Mouse (Mus musculus) MEL (cell line): Measurements from ENCODE around the gene Cuta. TPM values are rescaled to one million over a fixed set of nuclear protein-coding genes. Genes with fewer than 3 reads are reported as not detected.

Experiments
- DNase-seq: peaks from one replicate; pipeline ENCODE4 v3.0.0; 2011; ENCODE audit warnings: low read depth, low spot score
- H3K27ac ChIP-seq: 2 replicates; pipeline ENCODE4 v1.5.1; 2012; ENCODE audit warnings: low read depth, mild to moderate bottlenecking, control low read depth, low read length, moderate library complexity; ENCODE audit not compliant: control insufficient read depth
- H3K27me3 ChIP-seq, 2 experiments: fragments of 150-350 bp in 1 of 2; sonication (generic) in 1 of 2; 2 replicates each; pipeline ENCODE4 v1.6.1; 2012; ENCODE audit warnings: low read length in 2 of 2, mild to moderate bottlenecking in 2 of 2, improper control_type of control experiment in 1 of 2, moderate library complexity in 1 of 2; ENCODE audit not compliant: insufficient read depth in 2 of 2, control insufficient read depth in 1 of 2
- H3K36me3 ChIP-seq, 2 experiments: 2 replicates each; pipeline ENCODE4 v1.6.1; 2012 to 2014; ENCODE audit warnings: low read length in 2 of 2, improper control_type of control experiment in 1 of 2, inconsistent platforms in 1 of 2, mild to moderate bottlenecking in 1 of 2; ENCODE audit not compliant: insufficient read depth in 2 of 2, control insufficient read depth in 1 of 2
- H3K4me1 ChIP-seq, 2 experiments: fragments of 150-350 bp in 1 of 2; sonication (generic) in 1 of 2; 2 replicates each; pipeline ENCODE4 v1.6.1; 2012; ENCODE audit warnings: low read length in 2 of 2, improper control_type of control experiment in 1 of 2, mild to moderate bottlenecking in 1 of 2; ENCODE audit not compliant: insufficient read depth in 2 of 2, control insufficient read depth in 1 of 2
- H3K4me3 ChIP-seq, 2 experiments: fragments of 150-350 bp in 1 of 2; sonication (generic) in 1 of 2; 2 replicates each; pipeline ENCODE4 v1.5.1; 2012; ENCODE audit warnings: low read depth in 2 of 2, low read length in 2 of 2, mild to moderate bottlenecking in 2 of 2, moderate library complexity in 2 of 2, control low read depth in 1 of 2, improper control_type of control experiment in 1 of 2; ENCODE audit not compliant: control insufficient read depth in 1 of 2, insufficient read depth in 1 of 2
- H3K79me2 ChIP-seq: 2 replicates; pipeline ENCODE4 v1.6.1; 2012; ENCODE audit warnings: mild to moderate bottlenecking, low read length, moderate library complexity; ENCODE audit not compliant: control insufficient read depth, poor library complexity, insufficient read depth
- H3K9ac ChIP-seq: 2 replicates; pipeline ENCODE4 v1.6.1; 2012; ENCODE audit warnings: low read depth, mild to moderate bottlenecking, control low read depth, low read length, moderate library complexity; ENCODE audit not compliant: control insufficient read depth, poor library complexity, severe bottlenecking
- H3K9me3 ChIP-seq: fragments of 150-350 bp; sonication (generic); replicated peaks from 2 replicates; pipeline ENCODE4 v1.6.1; 2012; ENCODE audit warnings: mild to moderate bottlenecking, low read length, improper control_type of control experiment, moderate library complexity; ENCODE audit not compliant: insufficient read depth
- CTCF ChIP-seq, 3 experiments: IDR thresholded peaks in 2 of 3; conservative IDR thresholded peaks in 1 of 3; 2 replicates each; pipeline ENCODE4 v1.5.1; 2011 to 2012; ENCODE audit warnings: low read length in 3 of 3, low read depth in 2 of 3, mild to moderate bottlenecking in 2 of 3, improper control_type of control experiment in 1 of 3, inconsistent platforms in 1 of 3, mixed read lengths in 1 of 3, moderate library complexity in 1 of 3; ENCODE audit not compliant: control insufficient read depth in 1 of 3, insufficient read depth in 1 of 3, poor library complexity in 1 of 3, severe bottlenecking in 1 of 3
- ELF1 ChIP-seq: IDR thresholded peaks from 2 replicates; pipeline ENCODE4 v1.6.1; 2014; ENCODE audit warnings: low read depth, mild to moderate bottlenecking, inconsistent platforms, low read length, improper control_type of control experiment, moderate library complexity
- EP300 ChIP-seq, 2 experiments: IDR thresholded peaks; 2 replicates each; pipeline ENCODE4 v1.6.1; 2011; ENCODE audit warnings: improper control_type of control experiment in 2 of 2, low read length in 2 of 2, low read depth in 1 of 2, mild to moderate bottlenecking in 1 of 2
- GABPA ChIP-seq: IDR thresholded peaks from 2 replicates; pipeline ENCODE4 v1.6.1; 2012; ENCODE audit warnings: low read depth, mild to moderate bottlenecking, inconsistent platforms, low read length, improper control_type of control experiment, moderate library complexity
- HCFC1 ChIP-seq: IDR thresholded peaks from 2 replicates; pipeline ENCODE4 v1.6.1; 2012; ENCODE audit warnings: low read depth, mild to moderate bottlenecking, inconsistent platforms, low read length, improper control_type of control experiment, moderate library complexity
- KAT2A ChIP-seq: conservative IDR thresholded peaks from 2 replicates; pipeline ENCODE4 v1.6.1; 2012; ENCODE audit warnings: low read depth, low read length, improper control_type of control experiment, inconsistent platforms
- MAX ChIP-seq: IDR thresholded peaks from 2 replicates; pipeline ENCODE4 v1.6.1; 2011; ENCODE audit warnings: low read length, improper control_type of control experiment
- MEF2A ChIP-seq: IDR thresholded peaks from 2 replicates; pipeline ENCODE4 v1.6.1; 2014; ENCODE audit warnings: low read depth, mild to moderate bottlenecking, inconsistent platforms, low read length, improper control_type of control experiment; ENCODE audit not compliant: poor library complexity, insufficient replicate concordance, severe bottlenecking; ENCODE audit errors: extremely low read depth
- MXI1 ChIP-seq: IDR thresholded peaks from 2 replicates; pipeline ENCODE4 v1.6.1; 2011; ENCODE audit warnings: mild to moderate bottlenecking, low read depth, low read length, improper control_type of control experiment
- MYC ChIP-seq: IDR thresholded peaks from 2 replicates; pipeline ENCODE4 v1.6.1; 2011; ENCODE audit warnings: low read depth, mild to moderate bottlenecking, low read length, improper control_type of control experiment, moderate library complexity
- NRF1 ChIP-seq: IDR thresholded peaks from 2 replicates; pipeline ENCODE4 v1.6.1; 2014; ENCODE audit warnings: low read depth, mild to moderate bottlenecking, inconsistent platforms, low read length, improper control_type of control experiment, moderate library complexity; ENCODE audit not compliant: poor library complexity, insufficient read depth, severe bottlenecking
- POLR2A ChIP-seq, 2 experiments: IDR thresholded peaks; 2 replicates each; pipeline ENCODE4 v1.6.1; 2011 to 2012; ENCODE audit warnings: low read length in 2 of 2, mild to moderate bottlenecking in 2 of 2, control low read depth in 1 of 2, improper control_type of control experiment in 1 of 2, low read depth in 1 of 2, moderate library complexity in 1 of 2; ENCODE audit not compliant: control insufficient read depth in 1 of 2, insufficient read depth in 1 of 2, poor library complexity in 1 of 2
- SIN3A ChIP-seq: IDR thresholded peaks from 2 replicates; pipeline ENCODE4 v1.6.1; 2012; ENCODE audit warnings: low read length, improper control_type of control experiment, inconsistent platforms
- TAL1 ChIP-seq: IDR thresholded peaks from 2 replicates; pipeline ENCODE4 v1.6.1; 2012; ENCODE audit warnings: mild to moderate bottlenecking, inconsistent platforms, low read length, moderate library complexity, mixed read lengths
- TBP ChIP-seq: IDR thresholded peaks from 2 replicates; pipeline ENCODE4 v1.8.0; 2011; ENCODE audit warnings: low read depth, low read length, improper control_type of control experiment
- TCF12 ChIP-seq: IDR thresholded peaks from 2 replicates; pipeline ENCODE4 v1.6.1; 2014; ENCODE audit warnings: low read depth, mild to moderate bottlenecking, inconsistent platforms, low read length, improper control_type of control experiment, moderate library complexity
- UBTF ChIP-seq: IDR thresholded peaks from 2 replicates; pipeline ENCODE4 v1.6.1; 2012; ENCODE audit warnings: low read depth, mild to moderate bottlenecking, inconsistent platforms, low read length, improper control_type of control experiment, moderate library complexity, borderline replicate concordance; ENCODE audit not compliant: insufficient read depth
- USF1 ChIP-seq: IDR thresholded peaks from 2 replicates; pipeline ENCODE4 v1.6.1; 2014; ENCODE audit warnings: low read depth, mild to moderate bottlenecking, inconsistent platforms, low read length, improper control_type of control experiment, moderate library complexity
- USF2 ChIP-seq, 2 experiments: IDR thresholded peaks; 2 replicates each; pipeline ENCODE4 v1.6.1; 2011 to 2012; ENCODE audit warnings: improper control_type of control experiment in 2 of 2, low read length in 2 of 2, borderline replicate concordance in 1 of 2, inconsistent platforms in 1 of 2, low read depth in 1 of 2, mild to moderate bottlenecking in 1 of 2; ENCODE audit not compliant: insufficient read depth in 1 of 2
- ZC3H11A ChIP-seq: IDR thresholded peaks from 2 replicates; pipeline ENCODE4 v1.6.1; 2012; ENCODE audit warnings: low read depth, mild to moderate bottlenecking, inconsistent platforms, low read length, improper control_type of control experiment
- polyA plus RNA-seq, 2 experiments: library from polyadenylated mRNA; stranded (reverse) in 1 of 2; unstranded in 1 of 2; fragments of >175 nt in 1 of 2; fragments of >200 nt in 1 of 2; gene quantifications; 2 replicates each; pipeline versions ENCODE4 v1.2.1 to v1.2.4; 2012; ENCODE audit warnings: low replicate concordance in 2 of 2, low read depth in 1 of 2; ENCODE audit not compliant: insufficient read length in 2 of 2, insufficient read depth in 1 of 2, missing spikeins in 1 of 2
- total RNA-seq: library from RNA; depleted of rRNA; stranded (reverse); fragments of 300-350 nt; gene quantifications from 2 replicates; pipeline ENCODE4 v1.2.3, GENCODE M21; 2012

Cuta gene
- total and polyA plus RNA-seq, 3 experiments = 66.8 to 220 TPM; not detected in 1

GRCm38 (mm10) chr17:26948316-26949050 lies 9.1 kb upstream of the Cuta start:
- TF ChIP-seq GABPA (no peak), USF2 (IDR thresholded peaks at IDR 0.05; ENCODE audit: borderline replicate concordance in 1 of 2, insufficient read depth in 1 of 2, low read depth in 1 of 2, low read length in 2 of 2) (no peak), CTCF (IDR thresholded peaks at IDR 0.05 in 2 of 3, conservative IDR thresholded peaks at IDR 0.05 in 1 of 3; ENCODE audit: control insufficient read depth in 1 of 3, insufficient read depth in 1 of 3, low read depth in 2 of 3, low read length in 3 of 3, poor library complexity in 1 of 3, severe bottlenecking in 1 of 3) (0 out of 6 replicates have a peak, but pooled peaks of 1 of the 3 experiments have one; percentile 9), NRF1 (no peak), MEF2A (no peak), ELF1 (no peak), EP300 (IDR thresholded peaks at IDR 0.05; ENCODE audit: low read depth in 1 of 2, low read length in 2 of 2) (no peak), UBTF (no peak), ZC3H11A (no peak), HCFC1 (no peak), USF1 (0 out of 2 replicates have a peak, but pooled peaks have one; percentile 27), TBP (no peak), MAX (no peak), TAL1 (no peak), SIN3A (peak; percentile 42), KAT2A (no peak), MXI1 (peak; percentile 77), POLR2A (IDR thresholded peaks at IDR 0.05; ENCODE audit: control insufficient read depth in 1 of 2, insufficient read depth in 1 of 2, low read depth in 1 of 2, low read length in 2 of 2, poor library complexity in 1 of 2) (no peak), MYC (no peak), TCF12 (no peak)
- Histone ChIP-seq H3K4me1 (peaks cover 0 to 15% of the 10 kb centered on the region in 2 experiments; a peak in 2 of 4 replicates), H3K9ac (peak overlapping the region; percentile 69), H3K27me3 (no peaks in the 10 kb centered on the region), H3K36me3 (peaks cover 0 to 3% of the 10 kb centered on the region in 2 experiments; a peak in 1 of 4 replicates), H3K79me2 (no peaks in the 10 kb centered on the region), H3K27ac (no peak overlapping the region), H3K4me3 (peak overlapping the region; percentile 58 to 75; a peak in 3 of 4 replicates), H3K9me3 (no peaks in the 10 kb centered on the region)
- peak; percentile 24 for DNase-seq
